Mouse (Mus musculus): ENCODE results near the gene Znhit1. TPM values are rescaled to one million over a fixed set of nuclear protein-coding genes. Genes with fewer than 3 reads are reported as not detected.

Znhit1 gene
- polyA plus RNA-seq (2015; fragmentation: Nextera tagmentation; extraction: Ambion mirVana), result 66.8 and 72.3 TPM in 2 replicates

- DNase-seq (ENCODE audit: low spot score), result no peak
Observed at GRCm38 (mm10) chr5:136987934-136988271, at the start of gene Znhit1. TSS of gene Znhit1 (minus strand) at chr5:136988021.

DNA sequence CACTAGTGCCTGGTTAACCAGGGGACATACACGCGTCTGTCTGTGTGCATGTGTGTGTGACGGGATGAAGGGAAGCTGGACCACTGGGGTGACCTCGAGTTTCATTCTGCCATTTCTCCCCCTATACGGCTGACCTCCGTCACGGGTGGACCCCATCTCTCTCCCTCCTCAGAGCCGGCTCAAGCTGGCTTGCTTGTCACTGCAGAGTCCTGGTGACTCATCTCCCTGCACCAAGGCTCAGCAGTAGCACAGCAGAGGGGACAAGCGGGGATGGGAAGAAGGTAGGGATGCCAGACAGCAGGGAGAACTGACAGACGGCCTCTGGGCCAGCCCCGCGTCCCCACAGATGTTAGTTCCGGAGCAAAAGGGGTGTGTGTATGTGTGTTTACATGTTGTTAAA lies 48.4 kb upstream of the Znhit1 start:
- no peak for DNase-seq (ENCODE audit: low spot score)

GRCm38 (mm10) chr5:137032641-137033074 lies 44.8 kb upstream of the Znhit1 start:
- DNase-seq (ENCODE audit: low spot score), result peak; percentile 88

- DNase-seq (ENCODE audit: low spot score), result no peak
Observed at GRCm38 (mm10) chr5:137032033-137032421, 44.2 kb upstream of the Znhit1 start.

DNA sequence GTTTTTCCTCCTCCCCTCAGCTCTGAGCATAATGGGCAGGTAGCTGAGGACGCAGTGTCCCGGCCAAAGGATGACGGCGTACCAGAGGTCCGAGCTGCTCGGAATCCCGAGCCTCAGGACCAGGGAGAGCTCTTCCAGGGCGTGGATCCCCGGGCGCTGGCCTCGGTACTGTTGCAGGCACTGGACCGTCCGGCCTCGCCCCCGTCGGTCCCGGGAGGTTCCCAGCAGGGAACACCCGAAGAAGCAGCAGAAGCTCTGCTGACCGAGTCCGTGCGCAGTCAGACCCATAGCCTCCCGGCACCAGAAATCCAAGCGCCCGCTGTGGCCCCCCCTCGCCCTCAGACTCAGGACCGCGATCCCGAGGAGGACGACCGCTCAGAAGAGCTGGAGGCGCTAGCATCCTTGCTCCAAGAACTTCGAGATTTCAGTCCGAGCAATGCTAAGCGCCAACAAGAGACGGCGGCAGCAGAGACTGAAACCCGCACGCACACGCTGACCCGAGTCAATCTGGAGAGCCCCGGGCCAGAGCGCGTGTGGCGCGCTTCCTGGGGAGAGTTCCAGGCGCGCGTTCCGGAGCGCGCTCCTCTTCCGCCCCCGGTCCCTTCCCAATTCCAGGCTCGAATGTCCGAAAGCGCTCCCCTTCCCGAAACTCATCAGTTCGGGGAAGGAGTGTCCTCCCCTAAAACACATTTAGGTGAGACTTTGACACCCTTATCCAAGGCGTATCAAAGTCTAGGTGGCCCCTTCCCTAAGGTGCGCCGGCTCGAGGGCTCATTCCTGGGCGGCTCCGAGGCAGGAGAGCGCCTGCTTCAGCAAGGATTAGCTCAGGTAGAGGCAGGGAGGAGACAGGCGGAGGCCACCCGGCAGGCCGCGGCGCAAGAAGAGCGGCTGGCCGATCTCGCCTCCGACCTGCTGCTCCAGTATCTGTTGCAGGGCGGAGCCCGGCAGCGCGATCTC lies 43.5 kb upstream of the Znhit1 start:
- DNase-seq (ENCODE audit: low spot score), result no peak

DNA sequence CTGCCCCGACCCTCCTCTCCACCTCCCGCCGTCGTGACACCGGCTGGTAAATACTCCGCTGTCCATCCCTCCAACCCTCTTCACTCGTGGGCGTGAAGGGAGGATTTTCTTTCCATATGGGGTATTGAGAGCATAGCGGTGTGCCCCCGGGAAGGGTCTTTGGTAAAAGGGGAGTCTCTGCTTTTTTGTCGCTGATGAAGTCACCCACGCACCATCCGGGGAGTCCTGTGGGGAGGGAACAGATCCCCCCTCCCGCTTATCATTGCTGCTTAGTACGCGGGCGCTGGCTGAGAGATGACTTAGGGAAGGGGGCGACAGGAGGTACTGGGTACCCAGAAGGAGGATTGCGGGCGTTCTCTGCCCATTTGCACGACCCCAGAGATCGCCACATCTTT lies 42.6 kb upstream of the Znhit1 start:
- DNase-seq (ENCODE audit: low spot score), result no peak

- DNase-seq (ENCODE audit: low spot score), result peak; percentile 90
Observed at GRCm38 (mm10) chr5:137029643-137030415, 42.0 kb upstream of the Znhit1 start.

GRCm38 (mm10) chr5:137029273-137029585 lies 41.4 kb upstream of the Znhit1 start:
- no peak for DNase-seq (ENCODE audit: low spot score)

GRCm38 (mm10) chr5:137028561-137029272 lies 40.9 kb upstream of the Znhit1 start:
- no peak for DNase-seq (ENCODE audit: low spot score)

GRCm38 (mm10) chr5:137026092-137026491 lies 38.3 kb upstream of the Znhit1 start, which contains the start of gene Vgf:
TSS of gene Vgf (plus strand) at chr5:137026392.
- no peak for DNase-seq (ENCODE audit: low spot score)

- peak; percentile 81 for DNase-seq (ENCODE audit: low spot score)
Observed at GRCm38 (mm10) chr5:137025132-137025531, 37.3 kb upstream of the Znhit1 start.

DNA sequence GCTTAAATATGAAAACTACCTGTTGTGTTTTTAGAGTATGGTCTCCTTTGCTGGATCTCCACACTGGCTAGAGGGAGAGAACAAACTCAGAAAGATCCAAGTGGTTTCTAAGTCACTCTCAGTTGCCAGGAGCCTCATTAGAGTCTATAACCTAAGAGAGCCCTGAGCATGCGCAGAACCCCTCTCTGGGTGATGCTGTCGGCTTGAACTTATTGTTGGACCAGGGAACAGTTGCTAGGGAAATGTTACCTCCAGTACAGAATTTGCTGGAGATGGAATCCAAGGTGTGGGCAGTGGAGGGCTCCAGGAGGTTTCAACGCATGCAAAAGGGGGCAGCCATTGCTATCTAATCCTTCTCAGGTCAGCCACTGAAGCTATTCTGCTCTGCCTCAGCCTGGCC lies 36.5 kb upstream of the Znhit1 start:
- DNase-seq (ENCODE audit: low spot score), result no peak

- no peak for DNase-seq (ENCODE audit: low spot score)
Observed at GRCm38 (mm10) chr5:137015913-137016312, 28.1 kb upstream of the Znhit1 start.

GRCm38 (mm10) chr5:137012401-137012950 lies 24.7 kb upstream of the Znhit1 start:
- no peak for DNase-seq (ENCODE audit: low spot score)

- peak; percentile 28 for DNase-seq (ENCODE audit: low spot score)
Observed at GRCm38 (mm10) chr5:137009988-137010387, 22.2 kb upstream of the Znhit1 start.

DNA sequence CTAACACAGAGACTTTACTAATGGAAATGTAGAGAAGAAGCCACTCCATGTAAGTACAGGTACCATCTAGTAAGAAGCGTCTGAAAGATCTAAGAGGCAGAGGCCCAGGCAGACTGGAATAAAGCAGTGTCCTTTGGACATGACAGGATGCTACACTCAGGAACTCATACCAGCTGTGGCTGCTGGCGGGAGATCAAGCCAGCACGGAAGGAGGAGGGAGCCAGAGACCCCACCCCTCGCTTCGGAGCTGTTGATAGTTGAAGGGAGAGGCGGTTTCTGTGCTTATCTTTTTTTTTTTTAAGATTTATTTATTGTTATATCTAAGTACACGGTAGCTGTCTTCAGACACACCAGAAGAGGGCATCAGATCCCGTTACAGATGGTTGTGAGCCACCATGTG lies 19.5 kb upstream of the Znhit1 start:
- DNase-seq (ENCODE audit: low spot score), result no peak

DNA sequence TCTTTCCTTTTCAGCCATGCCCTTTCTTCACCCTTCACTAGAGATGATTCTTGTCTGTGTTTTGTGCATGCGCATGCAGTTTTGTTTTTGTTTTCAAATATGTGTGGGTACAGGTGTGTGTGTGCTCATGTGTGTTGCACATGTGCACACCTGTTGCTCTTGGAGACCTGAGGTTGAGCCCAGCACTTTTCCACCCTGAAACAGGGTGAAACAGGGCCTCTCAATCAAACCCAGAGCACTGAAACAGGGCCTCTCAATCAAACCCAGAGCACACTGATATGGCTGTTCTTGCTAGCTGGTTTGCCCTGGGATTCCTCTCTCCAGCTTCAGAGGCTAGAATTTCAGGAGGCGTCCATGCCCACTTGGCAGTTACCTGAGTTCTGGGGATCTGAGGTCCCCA lies 12.8 kb upstream of the Znhit1 start:
- no peak for DNase-seq (ENCODE audit: low spot score)

DNA sequence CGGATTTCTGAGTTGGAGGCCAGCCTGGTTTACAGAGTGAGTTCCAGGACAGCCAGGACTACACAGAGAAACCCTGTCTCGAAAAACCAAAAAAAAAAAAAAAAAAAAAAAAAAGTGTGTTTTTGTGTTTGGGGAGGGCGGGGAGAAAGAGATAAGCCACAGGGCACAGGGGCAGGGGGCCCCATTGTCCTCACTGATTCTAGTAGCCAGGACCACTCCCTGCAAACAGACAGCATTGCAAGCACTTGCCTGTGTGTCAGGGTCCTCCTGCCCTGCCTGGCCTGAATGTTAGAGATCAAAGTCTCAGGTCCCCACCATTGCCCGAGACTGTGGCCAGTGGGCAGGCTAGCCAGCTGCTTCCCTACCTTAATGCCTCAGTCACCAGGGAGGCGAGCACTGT lies 11.6 kb upstream of the Znhit1 start:
- DNase-seq (ENCODE audit: low spot score), result no peak

GRCm38 (mm10) chr5:136989801-136990200 lies 2.0 kb upstream of the Znhit1 start:
- no peak for DNase-seq (ENCODE audit: low spot score)

DNA sequence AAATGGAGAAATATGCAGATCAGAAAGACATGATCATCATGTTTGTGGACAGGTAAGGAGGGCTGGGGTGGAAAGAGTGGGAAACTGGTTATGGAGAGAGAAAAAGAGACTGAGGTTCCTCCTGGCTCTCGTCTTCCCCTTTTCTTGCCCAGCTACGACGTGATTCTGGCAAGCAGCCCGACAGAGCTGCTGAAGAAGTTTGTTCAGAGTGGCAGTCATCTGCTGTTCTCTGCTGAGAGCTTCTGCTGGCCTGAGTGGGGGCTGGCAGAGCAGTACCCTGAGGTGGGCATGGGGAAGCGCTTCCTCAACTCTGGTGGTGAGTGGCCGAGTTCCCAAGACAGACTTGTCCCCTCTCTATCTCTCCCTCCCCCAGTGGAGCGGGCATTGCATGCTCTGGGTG lies 599 bp upstream of the Znhit1 start:
- no peak for DNase-seq (ENCODE audit: low spot score)

- DNase-seq (ENCODE audit: low spot score), result peak; percentile 39
Observed at GRCm38 (mm10) chr5:136987138-136987933, 485 bp downstream of the Znhit1 start.

Measured in thymus, postnatal 0 days (tissue).